Mouse (Mus musculus): ENCODE measurements around the gene Tcte1. TPM values are rescaled to one million over a fixed set of nuclear protein-coding genes. Genes with fewer than 3 reads are reported as not detected.

The Tcte1 gene
- polyA plus RNA-seq, 1 experiment: not detected

- TF ChIP-seq GATA1 (IDR thresholded peaks at IDR 0.05; ENCODE audit: low read length): no peak
- TF ChIP-seq TAL1 (IDR thresholded peaks at IDR 0.05; ENCODE audit: low read length): no peak
- Histone ChIP-seq H3K9me3 (ENCODE audit: control insufficient read depth, low read length) (no peaks in the 10 kb centered on the region), H3K27me3 (ENCODE audit: control insufficient read depth) (peaks cover 71% of the 10 kb centered on the region), H3K4me1 (ENCODE audit: control insufficient read depth) (peaks cover 14% of the 10 kb centered on the region), H3K36me3 (ENCODE audit: control insufficient read depth) (no peaks in the 10 kb centered on the region), H3K4me3 (replicated peaks) (peak overlapping the region; percentile 64)
These were observed 32.9 kb downstream of the Tcte1 start for GRCm38 (mm10) chr17:45556107-45556489.

DNA sequence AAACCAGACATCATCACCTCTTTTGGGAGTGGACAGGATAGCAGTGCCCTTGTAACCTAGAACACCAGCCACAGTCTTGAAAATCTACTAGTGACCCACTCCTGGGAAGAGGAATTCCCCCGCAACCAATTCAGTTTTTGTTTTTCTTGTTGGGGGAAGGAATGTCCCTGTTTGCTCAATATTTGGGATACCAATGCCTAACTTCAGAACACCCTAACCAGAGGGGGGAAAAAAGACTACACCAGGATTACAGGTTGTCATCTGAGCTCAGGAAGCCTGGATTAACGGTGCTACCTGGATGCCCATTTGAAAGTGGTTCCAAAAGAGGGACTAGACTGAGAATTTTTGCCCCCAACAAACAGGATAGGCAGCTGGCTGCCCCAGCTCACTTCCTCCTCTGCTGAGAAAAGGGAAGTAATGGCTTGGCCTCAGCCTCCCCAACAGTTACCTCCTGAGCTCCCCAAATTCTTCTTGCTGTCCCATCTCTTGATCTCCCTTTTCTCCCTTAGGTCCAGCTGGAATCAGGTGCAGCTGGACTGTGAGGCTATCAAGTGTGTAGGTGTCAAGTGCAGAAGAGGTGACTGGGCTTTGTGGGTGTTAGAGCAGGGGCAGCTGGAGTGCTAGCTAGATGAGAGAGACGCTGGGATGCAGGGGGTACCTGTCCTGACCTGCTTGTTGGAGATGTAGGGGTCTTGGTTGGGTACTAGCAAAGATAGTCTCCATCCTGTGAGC is 33.4 kb downstream of the Tcte1 start:
- H3K4me3 ChIP-seq (replicated peaks): peak overlapping the region; percentile 64
- peaks cover 14% of the 10 kb centered on the region for H3K4me1 ChIP-seq (ENCODE audit: control insufficient read depth)
- H3K27me3 ChIP-seq (ENCODE audit: control insufficient read depth): peaks cover 65% of the 10 kb centered on the region

DNA sequence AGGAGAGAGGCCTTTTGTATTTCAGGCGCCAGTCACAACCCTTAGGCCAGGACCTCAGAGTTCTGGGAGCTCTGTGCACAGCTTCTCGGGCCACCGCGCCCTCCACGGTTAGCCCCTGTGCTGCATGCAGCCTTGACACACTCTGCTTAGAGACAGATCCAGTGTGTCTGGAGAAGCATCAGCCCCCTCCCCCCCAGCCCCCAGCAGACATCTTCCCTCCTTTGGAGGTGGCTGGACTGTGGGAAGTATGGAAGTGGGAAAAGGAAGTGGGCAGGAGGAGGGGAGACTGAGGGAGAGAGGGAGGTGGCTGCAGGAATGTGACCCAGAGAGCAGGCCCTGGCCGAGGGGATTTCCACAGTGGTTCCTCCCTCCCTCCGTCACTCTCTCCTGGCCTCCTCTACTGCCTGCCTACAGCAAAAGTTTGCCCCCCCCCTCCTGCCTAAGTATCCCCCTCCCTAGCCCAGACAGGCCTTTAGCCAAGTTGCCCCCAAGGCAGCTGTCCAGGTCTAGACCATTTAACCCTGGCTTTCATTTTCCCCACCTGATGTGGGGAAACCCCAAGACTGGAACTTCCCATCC is 34.1 kb downstream of the Tcte1 start:
- Histone ChIP-seq H3K4me3 (replicated peaks) (no peak overlapping the region), H3K27me3 (ENCODE audit: control insufficient read depth) (peaks cover 60% of the 10 kb centered on the region), H3K9me3 (ENCODE audit: control insufficient read depth, low read length) (no peaks in the 10 kb centered on the region), H3K36me3 (ENCODE audit: control insufficient read depth) (no peaks in the 10 kb centered on the region), H3K4me1 (ENCODE audit: control insufficient read depth) (peaks cover 11% of the 10 kb centered on the region)
- TF ChIP-seq TAL1 (IDR thresholded peaks at IDR 0.05; ENCODE audit: low read length) (no peak), GATA1 (IDR thresholded peaks at IDR 0.05; ENCODE audit: low read length) (no peak)

More for the DNA sequence above, 33.4 kb downstream of the Tcte1 start:
- Histone ChIP-seq H3K36me3 (ENCODE audit: control insufficient read depth) (no peaks in the 10 kb centered on the region), H3K9me3 (ENCODE audit: control insufficient read depth, low read length) (no peaks in the 10 kb centered on the region)
- TF ChIP-seq GATA1 (IDR thresholded peaks at IDR 0.05; ENCODE audit: low read length) (no peak), TAL1 (IDR thresholded peaks at IDR 0.05; ENCODE audit: low read length) (no peak)

- Histone ChIP-seq H3K36me3 (ENCODE audit: control insufficient read depth) (no peaks in the 10 kb centered on the region), H3K4me3 (replicated peaks) (no peak overlapping the region), H3K27me3 (ENCODE audit: control insufficient read depth) (peaks cover 53% of the 10 kb centered on the region), H3K4me1 (ENCODE audit: control insufficient read depth) (peaks cover 14% of the 10 kb centered on the region), H3K9me3 (ENCODE audit: control insufficient read depth, low read length) (no peaks in the 10 kb centered on the region)
- TF ChIP-seq TAL1 (IDR thresholded peaks at IDR 0.05; ENCODE audit: low read length): no peak
- TF ChIP-seq GATA1 (IDR thresholded peaks at IDR 0.05; ENCODE audit: low read length): no peak
These were observed 35.0 kb downstream of the Tcte1 start for GRCm38 (mm10) chr17:45557998-45558862.

DNA sequence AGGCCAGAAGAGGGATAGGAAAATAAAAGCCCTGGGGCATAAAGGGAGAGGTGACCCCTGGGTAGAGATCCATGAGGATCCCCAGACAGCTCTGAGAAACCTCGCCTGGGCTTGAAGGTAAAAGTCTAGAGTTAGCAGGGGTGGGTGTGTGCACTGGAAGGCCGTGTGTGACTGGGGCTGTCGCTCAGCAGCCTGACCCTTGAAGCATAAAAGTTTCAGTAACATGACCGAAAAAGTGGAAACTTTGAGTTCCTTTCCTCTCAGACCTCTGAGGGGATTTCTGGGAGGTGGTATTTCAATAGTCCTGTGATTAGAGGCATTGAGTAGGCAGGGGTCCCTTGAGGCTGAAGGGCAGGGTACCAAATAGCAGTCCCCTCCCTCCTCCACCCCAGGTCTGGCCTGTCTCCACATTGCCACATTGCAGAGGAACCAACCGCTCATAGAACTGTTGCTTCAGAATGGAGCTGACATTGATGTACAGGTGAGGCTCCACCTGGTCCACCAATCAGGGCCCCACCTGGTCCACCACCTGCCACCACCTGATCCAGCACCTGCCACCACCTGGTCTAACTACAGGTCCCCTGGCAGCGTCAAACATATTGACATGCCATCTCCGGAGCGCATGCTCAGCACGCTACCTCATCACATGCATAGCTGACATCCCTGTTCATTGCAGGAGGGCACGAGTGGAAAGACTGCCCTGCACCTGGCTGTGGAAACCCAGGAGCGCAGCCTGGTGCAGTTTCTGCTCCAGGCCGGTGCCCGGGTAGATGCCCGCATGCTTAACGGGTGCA is 36.7 kb downstream of the Tcte1 start:
- Histone ChIP-seq H3K9me3 (ENCODE audit: control insufficient read depth, low read length) (no peaks in the 10 kb centered on the region), H3K27me3 (ENCODE audit: control insufficient read depth) (peaks cover 41% of the 10 kb centered on the region), H3K4me3 (replicated peaks) (no peak overlapping the region), H3K36me3 (ENCODE audit: control insufficient read depth) (peaks cover under 1% of the 10 kb centered on the region; the same call in 1 of the 2 replicates), H3K4me1 (ENCODE audit: control insufficient read depth) (peaks cover 30% of the 10 kb centered on the region)
- TF ChIP-seq TAL1 (IDR thresholded peaks at IDR 0.05; ENCODE audit: low read length) (no peak), GATA1 (IDR thresholded peaks at IDR 0.05; ENCODE audit: low read length) (no peak)

DNA sequence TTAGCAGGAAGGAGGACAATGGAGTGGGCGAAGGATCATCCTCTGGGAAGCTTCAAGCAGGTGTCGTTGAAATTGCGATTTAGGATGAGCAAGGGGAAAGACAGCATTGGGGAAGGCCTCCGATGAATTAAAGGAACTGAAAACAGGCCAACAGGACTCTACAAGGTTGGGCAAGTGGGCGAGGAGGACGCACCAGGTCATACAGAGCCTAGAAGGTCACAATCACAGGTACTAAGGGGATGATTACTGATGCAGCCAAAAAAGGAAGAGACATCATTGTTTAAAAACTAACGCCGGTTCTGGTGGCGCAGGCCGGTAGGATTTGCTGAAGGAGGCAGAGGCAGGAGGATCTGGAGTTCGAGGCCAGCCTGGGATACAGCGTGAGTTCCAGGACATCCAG is 40.0 kb downstream of the Tcte1 start:
- peaks cover 31% of the 10 kb centered on the region for H3K36me3 ChIP-seq (ENCODE audit: control insufficient read depth)
- no peaks in the 10 kb centered on the region for H3K9me3 ChIP-seq (ENCODE audit: control insufficient read depth, low read length)
- peaks cover 37% of the 10 kb centered on the region for H3K4me1 ChIP-seq (ENCODE audit: control insufficient read depth)
- TF ChIP-seq TAL1 (IDR thresholded peaks at IDR 0.05; ENCODE audit: low read length) (no peak), GATA1 (IDR thresholded peaks at IDR 0.05; ENCODE audit: low read length) (no peak)
- H3K27me3 ChIP-seq (ENCODE audit: control insufficient read depth): peaks cover 8% of the 10 kb centered on the region
- peak overlapping the region; percentile 88 for H3K4me3 ChIP-seq (replicated peaks)

DNA sequence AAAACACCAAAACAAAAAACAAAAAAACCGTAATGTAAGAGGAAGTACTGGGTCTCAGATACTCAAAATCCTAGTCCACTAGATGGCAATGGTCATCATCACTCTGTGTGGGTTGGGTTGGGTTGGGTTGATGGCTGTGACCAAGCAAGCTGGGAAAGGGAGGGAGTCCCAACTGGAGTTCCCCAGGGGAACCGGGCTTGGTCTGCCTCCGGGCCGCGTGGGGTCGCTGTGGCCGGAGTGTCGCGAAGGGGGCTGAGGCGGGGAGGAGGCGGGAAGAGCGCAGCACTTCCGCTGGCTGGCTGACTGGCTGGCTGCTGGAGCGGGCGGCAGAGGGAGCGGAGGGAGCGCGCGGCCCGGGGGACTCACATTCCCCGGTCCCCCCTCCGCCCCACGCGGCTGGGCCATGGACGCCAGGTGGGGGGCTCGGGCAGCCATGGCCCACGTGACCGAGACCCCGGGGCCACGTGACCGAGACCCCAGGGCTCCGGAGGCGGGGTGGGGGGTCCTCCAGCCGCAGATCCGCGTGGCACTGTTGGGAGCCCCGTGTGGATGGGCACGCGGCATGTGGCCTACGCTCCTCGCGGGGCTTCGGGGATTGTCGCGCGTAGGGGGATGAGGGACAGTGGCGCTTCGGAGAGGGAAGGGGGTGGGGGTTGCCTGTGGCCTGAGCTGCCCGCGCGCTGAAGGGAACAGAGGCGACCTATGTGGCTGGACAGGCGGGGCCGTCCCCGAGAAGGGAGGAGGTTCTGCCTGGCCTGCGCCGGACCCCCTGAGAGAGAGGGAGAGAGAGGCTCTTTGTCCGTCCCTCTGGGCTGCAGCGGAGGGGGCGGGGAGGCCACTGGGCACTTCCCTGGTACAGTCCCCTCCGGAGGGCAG is 40.7 kb downstream of the Tcte1 start, which contains the start of gene Slc35b2:
Slc35b2 (plus strand) TSS at position 220 of the 876 bp plus-strand sequence.
- H3K4me3 ChIP-seq (replicated peaks): peak within 1 kb of the TSS; percentile 88
- peaks cover 6% of the 10 kb centered on the region; the same call in 1 of the 2 replicates for H3K27me3 ChIP-seq (ENCODE audit: control insufficient read depth)
- no peak for TF ChIP-seq GATA1 (IDR thresholded peaks at IDR 0.05; ENCODE audit: low read length)
- no peak for TF ChIP-seq TAL1 (IDR thresholded peaks at IDR 0.05; ENCODE audit: low read length)
- peaks cover 40% of the 10 kb centered on the region for H3K4me1 ChIP-seq (ENCODE audit: control insufficient read depth)
- peaks cover 37% of the 10 kb centered on the region for H3K36me3 ChIP-seq (ENCODE audit: control insufficient read depth)
- H3K9me3 ChIP-seq (ENCODE audit: control insufficient read depth, low read length): no peaks in the 10 kb centered on the region
